7 mouse cellular contexts compared by ENCODE assay signal in the genomic region with DNA sequence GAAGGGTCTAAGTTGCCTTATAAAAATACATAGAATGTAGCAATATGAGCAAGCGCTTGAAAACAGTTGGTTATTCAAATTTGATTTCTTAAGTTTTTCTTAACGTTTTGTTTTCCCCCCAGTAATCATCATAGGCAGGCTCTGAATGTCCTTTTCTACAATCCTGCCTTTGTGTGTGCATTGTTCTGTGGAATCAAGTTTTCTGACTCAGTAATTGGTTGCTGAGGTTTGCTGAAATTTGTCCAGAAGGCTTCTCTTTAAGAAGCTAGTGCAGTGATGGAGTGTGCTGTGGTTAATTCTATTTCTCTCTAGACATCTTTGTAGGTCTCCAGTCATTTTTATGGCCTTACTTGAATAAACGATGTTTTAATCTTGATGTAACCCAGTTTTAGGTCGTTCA. TPM values are rescaled to one million over a fixed set of nuclear protein-coding genes. Genes with fewer than 3 reads are reported as not detected.
DNase-seq lines count a peak whose midpoint lies in the region; ATAC-seq and TF ChIP-seq lines count a peak whose summit lies in the region.

No protein-coding gene starts in this region.

- peaks cover 12% of the 10 kb centered on the region; the same call in 1 of the 2 replicates for H3K79me2 ChIP-seq in liver, adult 2 months (ENCODE audit: control insufficient read depth, insufficient read depth, low read length)

- H3K4me1 ChIP-seq in liver, adult 2 months (ENCODE audit: control insufficient read depth, insufficient read depth, low read length): peaks cover 11% of the 10 kb centered on the region
- peaks cover 37% of the 10 kb centered on the region for H3K4me1 ChIP-seq in forebrain, embryonic 13.5 days
- no peaks in the 10 kb centered on the region for H3K4me1 ChIP-seq in hindbrain, postnatal 0 days (ENCODE audit: insufficient read depth, low read length)
- H3K4me1 ChIP-seq in neural tube, embryonic 14.5 days (ENCODE audit: control insufficient read depth, insufficient read depth, low read length): no peaks in the 10 kb centered on the region

- WGBS in liver, adult 2 months: 24% methylated on average over 4 of the region's 4 CpGs
- WGBS in forebrain, embryonic 13.5 days: 23% methylated on average over 4 of the region's 4 CpGs
- WGBS in hindbrain, postnatal 0 days: 31% methylated on average over 4 of the region's 4 CpGs
- WGBS in neural tube, embryonic 14.5 days: 23% methylated on average over 4 of the region's 4 CpGs

- H3K36me3 ChIP-seq in liver, adult 2 months (ENCODE audit: control insufficient read depth, insufficient read depth, low read length): no peaks in the 10 kb centered on the region
- H3K36me3 ChIP-seq in forebrain, embryonic 13.5 days (ENCODE audit: poor library complexity, severe bottlenecking): no peaks in the 10 kb centered on the region
- no peaks in the 10 kb centered on the region for H3K36me3 ChIP-seq in hindbrain, postnatal 0 days (ENCODE audit: insufficient read depth, low read length)
- no peaks in the 10 kb centered on the region for H3K36me3 ChIP-seq in neural tube, embryonic 14.5 days (ENCODE audit: control insufficient read depth, insufficient read depth, low read length)

- peak overlapping the region; percentile 97; the same call in 1 of the 2 replicates for H3K4me3 ChIP-seq in liver, adult 2 months (ENCODE audit: insufficient read depth, low read depth, low read length)
- peak overlapping the region; percentile 76 for H3K4me3 ChIP-seq in forebrain, embryonic 13.5 days
- peak overlapping the region; percentile 77 for H3K4me3 ChIP-seq in hindbrain, postnatal 0 days (ENCODE audit: low read length)
- peak overlapping the region; percentile 70; the same call in 1 of the 2 replicates for H3K4me3 ChIP-seq in neural tube, embryonic 14.5 days (ENCODE audit: low read depth, low read length)

- no peak for ATAC-seq in forebrain, embryonic 13.5 days
- no peak for ATAC-seq in hindbrain, postnatal 0 days
- ATAC-seq in neural tube, embryonic 14.5 days (ENCODE audit: low read depth): no peak

- no peak for DNase-seq in liver, adult 2 months (ENCODE audit: extremely low read depth, low read depth, low spot score)
- no peak for DNase-seq in liver
- DNase-seq in hindbrain, postnatal 0 days (ENCODE audit: low spot score): no peak
- no peak for DNase-seq in layer of hippocampus, postnatal 36 days
- DNase-seq in ovary, postnatal 36 days (ENCODE audit: low spot score): no peak

- no peaks in the 10 kb centered on the region for H3K27me3 ChIP-seq in liver, adult 2 months (ENCODE audit: control insufficient read depth, insufficient read depth, low read length)
- 0 out of 2 replicates have a peak, but pooled peaks cover 11% of the 10 kb centered on the region for H3K27me3 ChIP-seq in forebrain, embryonic 13.5 days
- no peaks in the 10 kb centered on the region for H3K27me3 ChIP-seq in hindbrain, postnatal 0 days (ENCODE audit: insufficient read depth, low read length)
- H3K27me3 ChIP-seq in neural tube, embryonic 14.5 days (ENCODE audit: control insufficient read depth, insufficient read depth, low read length): no peaks in the 10 kb centered on the region

- no peak for TF ChIP-seq POLR2A in liver, adult 2 months (IDR thresholded peaks at IDR 0.05; ENCODE audit: extremely low read depth, insufficient read depth, low read length)

- no peak overlapping the region for H3K9ac ChIP-seq in liver, adult 2 months (ENCODE audit: low read depth, low read length)
- peak overlapping the region; percentile 26 for H3K9ac ChIP-seq in forebrain, embryonic 13.5 days
- no peak overlapping the region for H3K9ac ChIP-seq in hindbrain, postnatal 0 days (replicated peaks; ENCODE audit: low read length)
- H3K9ac ChIP-seq in neural tube, embryonic 14.5 days (replicated peaks; ENCODE audit: low read depth, low read length): no peak overlapping the region

- no peak overlapping the region for H3K27ac ChIP-seq in liver, adult 2 months (replicated peaks; ENCODE audit: insufficient read depth, low read depth, low read length)
- H3K27ac ChIP-seq in forebrain, embryonic 13.5 days: no peak overlapping the region
- H3K27ac ChIP-seq in hindbrain, postnatal 0 days: no peak overlapping the region; the same call in 1 of the 2 replicates
- H3K27ac ChIP-seq in neural tube, embryonic 14.5 days (ENCODE audit: low read depth, low read length): no peak overlapping the region

- H3K4me2 ChIP-seq in forebrain, embryonic 13.5 days: peak overlapping the region; percentile 76
- peak overlapping the region; percentile 79 for H3K4me2 ChIP-seq in hindbrain, postnatal 0 days (ENCODE audit: low read depth, low read length)
- H3K4me2 ChIP-seq in neural tube, embryonic 14.5 days (ENCODE audit: low read depth, low read length): peak overlapping the region; percentile 36

- no peak for TF ChIP-seq CTCF in liver, adult 2 months (IDR thresholded peaks at IDR 0.05; ENCODE audit: low read depth, low read length)
- TF ChIP-seq CTCF in hindbrain, postnatal 0 days (IDR thresholded peaks at IDR 0.05; ENCODE audit: low read depth): no peak

- no peaks in the 10 kb centered on the region for H3K9me3 ChIP-seq in forebrain, embryonic 13.5 days (replicated peaks)
- no peaks in the 10 kb centered on the region for H3K9me3 ChIP-seq in hindbrain, postnatal 0 days (ENCODE audit: low read length)
- H3K9me3 ChIP-seq in neural tube, embryonic 14.5 days (ENCODE audit: control insufficient read depth, low read length): no peaks in the 10 kb centered on the region

RNA-seq across cellular contexts. Expression of gene Igsf11, which starts 10.5 kb away (rescaled TPM):
- total RNA-seq in liver, adult 2 months (2014; rRNA removed): 9.5 and 10.7 TPM in 2 replicates
- 14.8 and 15.0 TPM in 2 replicates for polyA plus RNA-seq in liver, adult 2 months (2012; rRNA removed)
- polyA plus RNA-seq in forebrain, embryonic 13.5 days (2015; fragmentation: Nextera tagmentation; extraction: Ambion mirVana): 3.6 and 4.6 TPM in 2 replicates
- 20.5 and 24.5 TPM in 2 replicates for total RNA-seq in hindbrain, postnatal 0 days (2014; rRNA removed)
- 4.9 and 5.8 TPM in 2 replicates for polyA plus RNA-seq in hindbrain, postnatal 0 days (2015; fragmentation: Nextera tagmentation; extraction: Ambion mirVana)
- 3.5 and 3.7 TPM in 2 replicates for polyA plus RNA-seq in neural tube, embryonic 14.5 days (2014; fragmentation: Nextera tagmentation; extraction: Ambion mirVana)
- 10 to 100 TPM; 43.9 to 46.8 TPM for total RNA-seq in layer of hippocampus, postnatal 36 days (2021)
